Mouse (Mus musculus): ENCODE measurements around the gene Robo3. TPM values are rescaled to one million over a fixed set of nuclear protein-coding genes. Genes with fewer than 3 reads are reported as not detected.

Gene Robo3
- polyA plus RNA-seq (2015; fragmentation: Illumina TruSeq; extraction: RNeasy Lipid Tissue Mini Kit (QIAGEN cat#74804); ENCODE audit: low read depth, low replicate concordance): 18.1 TPM

DNA sequence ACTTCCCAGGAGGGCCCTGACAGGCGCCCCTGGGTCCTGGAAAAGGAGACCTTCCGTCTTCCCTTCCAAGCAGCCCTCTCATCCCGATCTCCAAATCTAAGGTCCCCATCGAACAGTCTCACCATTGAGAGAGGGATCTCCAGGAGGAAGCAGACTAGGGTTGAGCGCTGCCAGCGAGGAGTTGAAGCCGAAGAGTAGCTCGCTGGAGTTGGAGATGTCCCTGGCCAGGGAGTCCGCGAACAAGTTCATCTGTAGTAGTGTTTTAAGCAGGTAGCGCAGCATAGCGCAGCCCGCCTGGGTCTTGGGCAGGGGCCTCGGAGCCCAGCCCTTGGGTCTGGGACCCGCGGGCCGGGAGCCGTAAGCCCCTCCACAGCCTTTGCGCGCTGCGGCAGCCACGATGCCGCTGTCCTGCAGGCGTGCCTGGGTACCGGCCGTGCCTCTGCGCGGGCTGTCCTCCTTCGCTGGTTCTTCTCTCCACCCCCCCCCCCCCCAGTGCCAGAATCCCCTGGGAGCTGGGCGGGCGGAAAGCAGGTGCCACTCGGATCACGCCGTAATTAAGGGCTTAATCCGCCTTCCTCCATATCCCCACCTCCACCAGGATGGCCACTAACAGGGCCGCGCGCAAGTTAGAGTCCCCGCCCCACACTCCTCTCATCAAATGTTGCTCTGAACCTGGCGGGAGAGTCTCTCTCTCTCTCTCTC, at the start of gene Robo3:
Gene Robo3, minus strand, starts transcription at position 527 of the 702 bp plus-strand sequence.

DNA sequence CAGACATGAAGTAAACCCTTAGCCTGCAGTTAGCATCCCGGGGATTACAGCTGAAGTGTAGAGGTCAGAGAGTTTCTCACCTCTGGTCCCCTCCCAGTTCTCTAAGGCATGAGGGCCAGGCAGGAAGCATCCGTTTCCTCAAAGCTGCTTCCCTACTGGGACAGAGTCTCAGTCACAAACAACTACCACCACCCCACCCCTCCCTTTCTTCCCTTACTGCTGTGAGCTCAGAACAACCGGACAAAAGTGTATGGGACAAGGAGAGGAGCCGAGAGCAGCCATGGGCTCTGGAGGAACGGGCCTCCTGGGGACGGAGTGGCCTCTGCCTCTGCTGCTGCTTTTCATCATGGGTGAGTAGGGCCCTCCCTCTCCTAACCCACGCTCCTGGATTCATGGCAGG, 31.2 kb downstream of the Robo3 start, which contains the start of gene Robo4:
Gene Robo4, plus strand, starts transcription at position 96 of the 400 bp plus-strand sequence.

DNA sequence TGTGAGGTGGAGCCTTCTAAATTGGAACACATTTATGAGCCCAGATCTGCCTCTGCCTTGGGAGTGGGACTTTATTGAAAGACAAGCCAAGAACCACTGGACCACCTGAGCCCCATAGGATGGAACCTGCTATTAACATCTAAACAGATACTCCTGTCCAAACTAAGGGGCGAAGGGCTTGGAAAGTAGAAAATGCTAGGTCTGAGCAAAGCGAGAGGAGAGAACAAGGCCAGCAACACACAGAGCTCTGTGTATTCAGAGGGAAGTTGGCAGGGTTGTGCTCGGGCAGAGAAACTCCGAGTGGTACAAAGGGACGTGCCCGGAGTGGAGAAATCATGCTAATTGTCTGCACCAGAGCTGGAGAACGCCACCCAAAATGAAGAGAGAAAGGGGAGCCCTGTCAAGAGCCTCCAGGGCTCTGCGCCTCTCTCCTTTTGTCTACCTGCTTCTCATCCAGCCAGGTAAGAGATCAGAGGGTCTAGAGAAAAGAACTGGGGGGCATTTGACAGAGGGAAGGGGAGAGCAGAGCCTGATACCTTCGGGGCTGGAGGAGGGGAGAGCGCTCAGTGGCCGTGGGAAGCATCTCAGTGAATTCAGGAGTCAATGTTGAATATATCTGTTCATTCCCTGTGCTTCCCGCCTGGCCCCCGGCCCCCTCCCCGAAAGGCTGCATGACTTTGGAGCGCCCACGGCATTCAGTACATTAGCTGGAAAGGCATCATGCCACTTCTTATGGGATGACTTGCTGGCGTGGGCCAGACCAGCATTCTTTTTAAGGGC, 65.6 kb downstream of the Robo3 start, which contains the start of gene Hepacam:
Gene Hepacam, plus strand, starts transcription at position 51 of the 780 bp plus-strand sequence.

Other genes with a start within 250 kb of the Robo3 start
- 16.8 TPM for gene Tmem218, start 225.0 kb downstream of the Robo3 start, polyA plus RNA-seq (2015; fragmentation: Illumina TruSeq; extraction: RNeasy Lipid Tissue Mini Kit (QIAGEN cat#74804); ENCODE audit: low read depth, low replicate concordance)
- 2.3 TPM for gene Slc37a2, start 177.5 kb downstream of the Robo3 start, polyA plus RNA-seq (2015; fragmentation: Illumina TruSeq; extraction: RNeasy Lipid Tissue Mini Kit (QIAGEN cat#74804); ENCODE audit: low read depth, low replicate concordance)
- 1.9 TPM for gene Ccdc15, start 84.8 kb downstream of the Robo3 start, polyA plus RNA-seq (2015; fragmentation: Illumina TruSeq; extraction: RNeasy Lipid Tissue Mini Kit (QIAGEN cat#74804); ENCODE audit: low read depth, low replicate concordance)
- gene Hepacam, start 65.9 kb downstream of the Robo3 start, polyA plus RNA-seq (2015; fragmentation: Illumina TruSeq; extraction: RNeasy Lipid Tissue Mini Kit (QIAGEN cat#74804); ENCODE audit: low read depth, low replicate concordance): 63.0 TPM
- 3.5 TPM for gene Robo4, start 31.3 kb downstream of the Robo3 start, polyA plus RNA-seq (2015; fragmentation: Illumina TruSeq; extraction: RNeasy Lipid Tissue Mini Kit (QIAGEN cat#74804); ENCODE audit: low read depth, low replicate concordance)
- gene Msantd2, start 56.1 kb upstream of the Robo3 start, polyA plus RNA-seq (2015; fragmentation: Illumina TruSeq; extraction: RNeasy Lipid Tissue Mini Kit (QIAGEN cat#74804); ENCODE audit: low read depth, low replicate concordance): 22.5 TPM
- gene Esam, start 94.8 kb upstream of the Robo3 start, polyA plus RNA-seq (2015; fragmentation: Illumina TruSeq; extraction: RNeasy Lipid Tissue Mini Kit (QIAGEN cat#74804); ENCODE audit: low read depth, low replicate concordance): 23.7 TPM
- gene Vsig2, start 106.0 kb upstream of the Robo3 start, polyA plus RNA-seq (2015; fragmentation: Illumina TruSeq; extraction: RNeasy Lipid Tissue Mini Kit (QIAGEN cat#74804); ENCODE audit: low read depth, low replicate concordance): 5.3 TPM
- gene Nrgn, start 119.7 kb upstream of the Robo3 start, polyA plus RNA-seq (2015; fragmentation: Illumina TruSeq; extraction: RNeasy Lipid Tissue Mini Kit (QIAGEN cat#74804); ENCODE audit: low read depth, low replicate concordance): 1,626 TPM
- gene Siae, start 122.5 kb upstream of the Robo3 start, polyA plus RNA-seq (2015; fragmentation: Illumina TruSeq; extraction: RNeasy Lipid Tissue Mini Kit (QIAGEN cat#74804); ENCODE audit: low read depth, low replicate concordance): 19.7 TPM
- 9.7 TPM for gene Spa17, start 180.5 kb upstream of the Robo3 start, polyA plus RNA-seq (2015; fragmentation: Illumina TruSeq; extraction: RNeasy Lipid Tissue Mini Kit (QIAGEN cat#74804); ENCODE audit: low read depth, low replicate concordance)
- 69.8 TPM for gene Tbrg1, start 224.1 kb upstream of the Robo3 start, polyA plus RNA-seq (2015; fragmentation: Illumina TruSeq; extraction: RNeasy Lipid Tissue Mini Kit (QIAGEN cat#74804); ENCODE audit: low read depth, low replicate concordance)
- gene Panx3, start 236.0 kb upstream of the Robo3 start, polyA plus RNA-seq (2015; fragmentation: Illumina TruSeq; extraction: RNeasy Lipid Tissue Mini Kit (QIAGEN cat#74804); ENCODE audit: low read depth, low replicate concordance): not detected

Data from brain, adult 10 weeks (tissue).